Mouse (Mus musculus): ENCODE results near the gene Cst8. TPM values are rescaled to one million over a fixed set of nuclear protein-coding genes. Genes with fewer than 3 reads are reported as not detected.
"Not testable (repeated sequence)": the region's sequence is repeated elsewhere in the genome, so short reads cannot be mapped to it uniquely, and the experiment has no call there.

Cst8 gene
- total RNA-seq (2014; rRNA removed) = not detected in 2 replicates
- not detected in 2 replicates for polyA plus RNA-seq (2015; fragmentation: Nextera tagmentation; extraction: Ambion mirVana)

DNA sequence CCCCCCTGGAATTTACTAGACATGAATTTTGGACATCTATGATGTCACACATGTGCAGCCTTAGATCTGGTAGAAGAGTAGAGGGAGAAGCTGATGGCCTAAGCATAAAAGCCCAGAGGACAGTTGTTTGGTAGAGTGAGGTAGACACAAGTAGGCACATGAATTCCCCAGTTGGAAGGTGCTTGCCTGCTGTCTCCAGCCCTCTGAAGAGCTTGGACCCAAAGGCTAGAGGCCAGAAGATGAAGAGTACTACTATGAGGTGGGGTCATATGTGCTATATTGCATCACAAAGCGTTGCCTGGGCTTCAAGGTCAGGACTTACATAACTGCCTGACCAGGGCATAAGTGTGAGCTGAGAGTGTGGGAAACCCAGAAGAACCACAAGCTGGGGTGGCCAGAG lies at the start of gene Cst8:
TSS of gene Cst8 (plus strand) at position 301 of the 400 bp plus-strand sequence.
- Histone ChIP-seq H3K4me2 (ENCODE audit: low read depth, low read length) (no peak within 1 kb of the TSS), H3K4me3 (ENCODE audit: low read length) (no peak within 1 kb of the TSS)
- WGBS = 77% methylated on average over 1 of the region's 1 CpGs

DNA sequence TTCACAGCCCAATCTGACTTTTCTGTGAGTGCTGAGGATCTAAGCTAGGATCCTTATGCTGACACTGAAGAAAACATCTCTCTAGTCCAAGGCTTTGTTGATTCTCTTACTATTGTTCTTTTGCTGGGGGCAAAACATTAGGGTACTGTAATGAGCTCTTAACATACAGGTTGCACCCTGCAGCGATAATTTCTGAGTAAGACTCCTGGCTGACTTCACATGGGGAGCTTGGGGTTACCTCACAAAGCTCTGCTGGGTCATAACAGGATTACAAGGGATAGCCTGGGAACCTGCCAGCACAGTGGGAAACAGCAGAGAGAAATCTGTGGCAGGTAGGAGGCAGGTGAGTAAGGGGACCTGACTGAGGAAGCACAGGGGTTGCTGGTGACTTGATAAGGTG lies 48.5 kb upstream of the Cst8 start, which contains the start of gene Cstl1:
TSS of gene Cstl1 (plus strand) at position 301 of the 400 bp plus-strand sequence.
- Histone ChIP-seq H3K9me3 (ENCODE audit: low read length) (no peaks in the 10 kb centered on the region), H3K36me3 (ENCODE audit: insufficient read depth, low read length) (no peaks in the 10 kb centered on the region), H3K27ac (no peak within 1 kb of the TSS), H3K4me1 (ENCODE audit: insufficient read depth, low read length) (no peaks in the 10 kb centered on the region), H3K9ac (replicated peaks; ENCODE audit: low read length) (no peak within 1 kb of the TSS), H3K4me2 (ENCODE audit: low read depth, low read length) (no peak within 1 kb of the TSS), H3K27me3 (ENCODE audit: insufficient read depth, low read length) (no peaks in the 10 kb centered on the region), H3K4me3 (ENCODE audit: low read length) (no peak within 1 kb of the TSS)
- TF ChIP-seq CTCF (IDR thresholded peaks at IDR 0.05; ENCODE audit: low read depth) = no peak
- no peak for ATAC-seq
- DNase-seq (ENCODE audit: low spot score) = no peak
- WGBS = 77% methylated on average over 1 of the region's 1 CpGs

More for the DNA sequence above, at the start of gene Cst8:
- H3K4me1 ChIP-seq (ENCODE audit: insufficient read depth, low read length) = no peaks in the 10 kb centered on the region
- no peak for DNase-seq (ENCODE audit: low spot score)
- H3K27me3 ChIP-seq (ENCODE audit: insufficient read depth, low read length) = no peaks in the 10 kb centered on the region
- TF ChIP-seq CTCF (IDR thresholded peaks at IDR 0.05; ENCODE audit: low read depth) = no peak
- no peak within 1 kb of the TSS for H3K9ac ChIP-seq (replicated peaks; ENCODE audit: low read length)
- no peak for ATAC-seq
- H3K27ac ChIP-seq = no peak within 1 kb of the TSS
- no peaks in the 10 kb centered on the region for H3K36me3 ChIP-seq (ENCODE audit: insufficient read depth, low read length)
- no peaks in the 10 kb centered on the region for H3K9me3 ChIP-seq (ENCODE audit: low read length)

DNA sequence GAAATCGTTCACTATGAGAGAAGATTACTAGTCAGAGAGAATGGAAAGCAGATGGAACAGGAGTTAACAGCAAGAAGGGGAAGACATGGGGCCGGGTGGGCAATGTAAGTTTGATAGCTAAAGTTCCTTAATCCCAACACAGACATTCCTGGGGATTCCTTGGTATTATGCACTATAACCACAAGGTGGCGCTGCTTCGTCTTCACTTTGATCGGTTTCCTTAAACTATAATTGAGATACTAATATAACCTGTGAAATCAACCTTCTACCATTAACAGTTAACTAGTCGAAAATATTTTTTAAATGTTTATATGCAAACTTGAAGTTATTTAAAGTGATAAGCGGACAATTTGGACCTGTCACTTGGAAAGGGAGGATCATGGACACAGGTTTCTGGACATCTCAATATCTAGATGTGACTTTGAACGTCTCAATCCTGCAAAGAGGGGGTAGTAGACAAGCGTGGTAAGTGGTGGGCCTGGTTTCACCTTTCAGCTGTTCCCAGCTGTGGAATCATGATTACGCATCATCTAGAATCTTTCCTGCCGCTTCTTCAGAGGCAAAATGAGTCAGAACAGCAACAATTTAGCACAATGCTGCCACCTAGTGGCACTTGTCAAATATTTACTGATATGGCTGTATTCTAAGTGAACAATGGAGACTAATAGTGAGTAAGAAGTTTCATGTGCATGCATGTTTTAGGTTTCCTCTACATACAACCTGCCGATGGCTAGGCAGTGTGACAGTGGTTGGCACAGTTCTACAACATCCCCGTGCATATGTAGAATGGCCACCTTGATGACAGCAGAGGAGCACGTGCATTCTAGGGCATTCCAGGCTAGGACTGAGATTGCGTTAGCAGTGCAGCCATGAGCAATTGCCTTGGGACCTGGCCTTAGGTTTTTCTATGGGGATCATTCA lies 46.4 kb upstream of the Cst8 start:
- Histone ChIP-seq H3K36me3 (ENCODE audit: insufficient read depth, low read length) (no peaks in the 10 kb centered on the region), H3K9me3 (ENCODE audit: low read length) (no peaks in the 10 kb centered on the region), H3K4me1 (ENCODE audit: insufficient read depth, low read length) (no peaks in the 10 kb centered on the region), H3K4me3 (ENCODE audit: low read length) (peak overlapping the region; percentile 40), H3K27ac (no peak overlapping the region; the same call in 1 of the 2 replicates), H3K9ac (replicated peaks; ENCODE audit: low read length) (no peak overlapping the region), H3K4me2 (ENCODE audit: low read depth, low read length) (peak overlapping the region; percentile 76), H3K27me3 (ENCODE audit: insufficient read depth, low read length) (no peaks in the 10 kb centered on the region)
- DNase-seq (ENCODE audit: low spot score) (peak; percentile 95), ATAC-seq (peak; percentile 88)
- 19% methylated on average over 15 of the region's 15 CpGs for WGBS
- peak; percentile 78 for TF ChIP-seq CTCF (IDR thresholded peaks at IDR 0.05; ENCODE audit: low read depth)

DNA sequence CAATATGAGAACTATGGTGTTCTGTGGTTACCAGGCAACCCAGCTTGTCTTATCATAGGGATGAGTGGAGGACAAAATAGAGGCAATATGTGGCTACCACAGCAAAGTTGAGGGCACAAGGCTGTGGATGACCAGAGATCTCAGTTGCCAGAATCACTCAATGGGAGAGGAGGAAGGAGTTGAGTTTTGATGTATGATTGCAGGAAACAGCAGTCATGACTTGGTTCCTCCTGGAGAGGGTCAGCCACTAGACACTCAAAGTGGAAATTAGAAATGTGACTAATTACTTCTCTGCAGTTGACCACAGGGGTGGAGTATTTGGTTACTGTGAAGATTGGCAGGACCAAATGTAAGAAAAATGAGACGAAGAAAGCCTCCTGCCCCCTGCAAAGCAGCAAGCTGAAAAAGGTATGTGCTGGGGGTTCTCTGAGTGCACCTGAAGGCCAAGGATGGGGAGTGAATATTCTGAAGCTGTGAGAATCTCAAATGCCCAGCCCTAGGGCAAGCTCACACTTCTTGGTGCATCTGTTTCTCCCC lies 44.2 kb upstream of the Cst8 start:
- ATAC-seq (no peak), DNase-seq (ENCODE audit: low spot score) (no peak)
- no peak overlapping the region for H3K27ac ChIP-seq
- 52% methylated on average over 1 of the region's 1 CpGs for WGBS
- no peaks in the 10 kb centered on the region for H3K4me1 ChIP-seq (ENCODE audit: insufficient read depth, low read length)
- H3K4me2 ChIP-seq (ENCODE audit: low read depth, low read length) = no peak overlapping the region
- TF ChIP-seq CTCF (IDR thresholded peaks at IDR 0.05; ENCODE audit: low read depth) = no peak
- no peak overlapping the region for H3K4me3 ChIP-seq (ENCODE audit: low read length)
- no peak overlapping the region for H3K9ac ChIP-seq (replicated peaks; ENCODE audit: low read length)
- no peaks in the 10 kb centered on the region for H3K36me3 ChIP-seq (ENCODE audit: insufficient read depth, low read length)
- no peaks in the 10 kb centered on the region for H3K9me3 ChIP-seq (ENCODE audit: low read length)
- H3K27me3 ChIP-seq (ENCODE audit: insufficient read depth, low read length) = no peaks in the 10 kb centered on the region

DNA sequence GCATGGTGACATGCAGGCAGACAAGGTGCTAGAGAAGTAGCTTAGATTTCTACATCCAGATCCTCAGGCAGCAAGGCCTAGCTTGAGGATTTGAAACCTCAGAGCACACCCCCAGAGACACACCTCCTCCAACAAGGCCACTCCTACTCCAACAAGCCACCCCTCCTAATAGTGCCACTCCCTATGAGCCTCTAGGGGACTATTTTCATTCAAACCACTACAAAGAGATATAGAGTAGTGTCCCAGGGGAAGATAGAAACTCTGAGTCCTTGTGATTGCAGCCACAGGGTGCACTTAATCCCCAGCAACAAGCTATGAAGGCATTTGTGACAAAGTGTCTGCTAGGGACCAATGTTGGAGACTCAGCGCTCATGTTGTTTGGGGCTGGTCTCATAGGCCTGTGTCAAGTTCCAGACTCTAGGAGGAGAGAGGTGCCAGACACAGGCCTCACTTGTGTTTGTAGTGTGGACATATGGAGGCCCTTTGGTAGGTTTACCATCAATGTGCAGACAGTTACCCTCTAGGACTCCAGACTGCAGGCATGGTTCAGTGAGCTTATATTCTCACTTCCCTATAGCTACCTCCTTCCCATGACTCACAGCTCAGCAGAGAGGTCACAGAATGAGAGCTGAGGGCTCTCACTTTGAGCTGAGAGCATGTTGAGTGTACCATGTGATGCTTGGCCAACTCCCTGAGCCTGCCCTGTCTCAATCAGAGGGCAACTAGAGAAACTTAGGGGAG lies 34.8 kb upstream of the Cst8 start:
- Histone ChIP-seq H3K4me2 (ENCODE audit: low read depth, low read length) (no peak overlapping the region), H3K4me3 (ENCODE audit: low read length) (no peak overlapping the region), H3K27ac (no peak overlapping the region), H3K27me3 (ENCODE audit: insufficient read depth, low read length) (no peaks in the 10 kb centered on the region), H3K4me1 (ENCODE audit: insufficient read depth, low read length) (no peaks in the 10 kb centered on the region), H3K36me3 (ENCODE audit: insufficient read depth, low read length) (no peaks in the 10 kb centered on the region), H3K9ac (replicated peaks; ENCODE audit: low read length) (no peak overlapping the region), H3K9me3 (ENCODE audit: low read length) (no peaks in the 10 kb centered on the region)
- ATAC-seq = no peak
- TF ChIP-seq CTCF (IDR thresholded peaks at IDR 0.05; ENCODE audit: low read depth) = no peak
- WGBS = 96% methylated on average over 1 of the region's 1 CpGs
- DNase-seq (ENCODE audit: low spot score) = no peak

DNA sequence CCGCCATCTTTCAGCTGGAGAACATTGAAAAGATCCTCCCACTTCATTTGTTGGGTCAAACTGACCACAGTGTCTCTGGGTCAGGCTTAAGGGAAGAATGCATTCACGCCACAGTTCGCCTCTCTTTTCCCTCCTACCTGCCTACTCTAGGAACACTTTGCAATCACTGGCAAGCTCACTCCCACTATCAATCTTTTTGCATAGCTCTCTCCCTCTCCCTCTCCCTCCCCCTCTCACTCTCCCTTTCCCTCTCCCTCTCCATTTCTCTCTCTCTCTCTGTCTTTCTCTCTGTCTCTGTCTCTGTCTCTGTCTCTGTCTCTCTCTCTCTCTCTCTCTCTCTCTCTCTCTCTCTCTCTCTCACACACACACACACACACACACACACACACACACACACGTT lies 27.2 kb upstream of the Cst8 start, which contains the start of gene Cst11:
TSS of gene Cst11 (minus strand) at position 101 of the 400 bp plus-strand sequence.
- H3K27ac ChIP-seq; H3K27me3 ChIP-seq (ENCODE audit: insufficient read depth, low read length); H3K9ac ChIP-seq (replicated peaks; ENCODE audit: low read length); ATAC-seq; DNase-seq (ENCODE audit: low spot score); H3K4me1 ChIP-seq (ENCODE audit: insufficient read depth, low read length); H3K4me3 ChIP-seq (ENCODE audit: low read length); H3K36me3 ChIP-seq (ENCODE audit: insufficient read depth, low read length); H3K9me3 ChIP-seq (ENCODE audit: low read length); H3K4me2 ChIP-seq (ENCODE audit: low read depth, low read length): not testable (repeated sequence)
- WGBS = 82% methylated on average over 4 of the region's 4 CpGs
